Mouse (Mus musculus) CH12.LX (cell line): ENCODE measurements at regions not wholly inside any gene's neighbourhood (a gene's known extent, or its start where the extent isn't known, plus 50 kb on each side); places are given as distances from the start of the nearest gene placed in this dataset.

Source experiments
- BHLHE40 ChIP-seq: IDR thresholded peaks from 2 replicates; pipeline ENCODE4 v1.6.1; 2011; ENCODE audit warnings: mild to moderate bottlenecking, low read depth, low read length, improper control_type of control experiment
- CHD1 ChIP-seq: IDR thresholded peaks from 2 replicates; pipeline ENCODE4 v1.6.1; 2012; ENCODE audit warnings: low read depth, low read length, improper control_type of control experiment, inconsistent platforms
- CHD2 ChIP-seq: IDR thresholded peaks from 2 replicates; pipeline ENCODE4 v1.6.1; 2011; ENCODE audit warnings: low read length, improper control_type of control experiment
- CTCF ChIP-seq, 2 experiments: IDR thresholded peaks in 1 of 2; conservative IDR thresholded peaks in 1 of 2; 2 replicates each; pipeline ENCODE4 v1.5.1; 2011 to 2012; ENCODE audit warnings: low read depth in 2 of 2, low read length in 2 of 2, improper control_type of control experiment in 1 of 2, inconsistent platforms in 1 of 2, mild to moderate bottlenecking in 1 of 2, moderate library complexity in 1 of 2
- E2F4 ChIP-seq: IDR thresholded peaks from 2 replicates; pipeline ENCODE4 v1.6.1; 2011; ENCODE audit warnings: low read depth, low read length, improper control_type of control experiment; ENCODE audit not compliant: insufficient replicate concordance
- HCFC1 ChIP-seq: IDR thresholded peaks from 2 replicates; pipeline ENCODE4 v1.6.1; 2012; ENCODE audit warnings: low read depth, mild to moderate bottlenecking, inconsistent platforms, low read length, improper control_type of control experiment
- MAFK ChIP-seq: IDR thresholded peaks from 2 replicates; pipeline ENCODE4 v1.6.1; 2011; ENCODE audit warnings: low read length, improper control_type of control experiment; ENCODE audit not compliant: insufficient replicate concordance
- MAX ChIP-seq: IDR thresholded peaks from 2 replicates; pipeline ENCODE4 v1.6.1; 2011; ENCODE audit warnings: low read length, improper control_type of control experiment
- MYC ChIP-seq: IDR thresholded peaks from 2 replicates; pipeline ENCODE4 v1.6.1; 2011; ENCODE audit warnings: low read depth, mild to moderate bottlenecking, improper control_type of control experiment, low read length
- NELFE ChIP-seq: IDR thresholded peaks from 2 replicates; pipeline ENCODE4 v1.6.1; 2011; ENCODE audit warnings: low read depth, low read length, improper control_type of control experiment
- NRF1 ChIP-seq: IDR thresholded peaks from 2 replicates; pipeline ENCODE4 v1.6.1; 2014; ENCODE audit warnings: low read depth, mild to moderate bottlenecking, inconsistent platforms, low read length, improper control_type of control experiment, moderate library complexity
- POLR2A ChIP-seq: IDR thresholded peaks from 2 replicates; pipeline ENCODE4 v1.6.1; 2011; ENCODE audit warnings: low read depth, mild to moderate bottlenecking, improper control_type of control experiment, low read length
- RAD21 ChIP-seq: IDR thresholded peaks from 2 replicates; pipeline ENCODE4 v1.6.1; 2011; ENCODE audit warnings: low read depth, mild to moderate bottlenecking, low read length, improper control_type of control experiment, moderate library complexity
- TBP ChIP-seq: conservative IDR thresholded peaks from 2 replicates; pipeline ENCODE4 v1.6.1; 2011; ENCODE audit warnings: low read depth, low read length, improper control_type of control experiment

DNA sequence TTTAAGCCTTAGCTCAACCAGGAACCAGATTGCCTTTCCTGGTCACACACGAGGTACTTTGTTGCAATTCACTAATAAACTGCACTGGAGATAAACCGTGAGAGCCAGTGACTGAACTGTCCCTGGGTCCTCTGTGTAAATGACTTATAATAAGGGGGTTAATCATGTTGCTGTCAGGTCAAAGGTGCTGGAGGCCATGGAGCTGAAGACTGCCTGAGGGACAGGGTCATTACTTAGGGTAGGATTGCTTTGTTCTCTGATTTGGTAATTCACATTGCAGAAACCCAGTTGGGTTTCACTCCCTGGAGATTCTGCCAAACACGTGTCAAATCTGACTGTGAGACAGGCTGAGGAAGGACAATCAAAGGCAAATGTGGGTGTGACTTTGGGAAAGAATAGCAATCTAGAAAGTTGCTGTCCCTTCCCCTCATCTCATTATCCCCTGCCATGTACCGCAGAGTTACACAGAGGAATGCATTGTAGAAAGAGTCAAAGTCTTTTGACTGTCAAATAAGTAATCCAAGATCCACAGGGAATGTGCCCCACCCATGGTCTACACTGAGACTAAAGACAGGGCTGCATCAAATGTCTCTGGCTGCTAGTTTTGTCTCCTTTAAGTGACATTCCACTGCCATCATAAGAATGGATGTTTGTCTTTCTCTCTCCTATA lies 51.8 kb upstream of the Fam98a start:
- no peak for TF ChIP-seq E2F4
- no peak for TF ChIP-seq MAFK
- TF ChIP-seq RAD21 = no peak
- no peak for TF ChIP-seq CTCF (conservative IDR thresholded peaks at IDR 0.05 in 1 of 2, IDR thresholded peaks at IDR 0.05 in 1 of 2; ENCODE audit: low read depth in 2 of 2, low read length in 2 of 2)
- TF ChIP-seq NELFE = no peak
- no peak for TF ChIP-seq HCFC1
- no peak for TF ChIP-seq CHD2
- TF ChIP-seq CHD1 = no peak
- TF ChIP-seq POLR2A = no peak
- TF ChIP-seq NRF1 = no peak
- TF ChIP-seq MYC = no peak
- TF ChIP-seq BHLHE40 = no peak
- no peak for TF ChIP-seq TBP
- no peak for TF ChIP-seq MAX
